Mouse (Mus musculus) large intestine, adult 2 months (tissue): ENCODE data around the gene Gm28048. TPM values are rescaled to one million over a fixed set of nuclear protein-coding genes. Genes with fewer than 3 reads are reported as not detected.

Source experiments
- DNase-seq: peaks from one replicate; pipeline ENCODE4 v3.0.0-alpha.2; 2012; ENCODE audit warnings: low read depth, low spot score
- WGBS: fragments of 180-500 bp; shearing (Covaris S2); methylation state at CpG from one replicate; pipeline ENCODE4 v1.1.7; 2018; 5-methylcytosine and 5-hydroxymethylcytosine counted together
- polyA plus RNA-seq: library from polyadenylated mRNA; depleted of rRNA; stranded (reverse); fragments of >200 nt; gene quantifications from 2 replicates; pipeline ENCODE4 v1.2.3, GENCODE M21; 2012; rRNA removed

Gm28048 gene
- polyA plus RNA-seq, result 1.3 and 2.3 TPM in 2 replicates

- no peak for DNase-seq
- WGBS, result 3% methylated on average over 42 of the region's 42 CpGs
Measured at GRCm38 (mm10) chr11:22981984-22982757, at the start of gene Gm28048, which contains the start of gene Commd1. Gene Gm28048 (minus strand): TSS chr11:22982090. Gene Commd1 (minus strand): TSS chr11:22982382.

GRCm38 (mm10) chr11:23029399-23029798 lies 47.5 kb upstream of the Gm28048 start:
- 43% methylated on average over 6 of the region's 6 CpGs for WGBS
- no peak for DNase-seq

- 27% methylated on average over 3 of the region's 3 CpGs for WGBS
- no peak for DNase-seq
Measured at GRCm38 (mm10) chr11:23028957-23029356, 47.1 kb upstream of the Gm28048 start.

GRCm38 (mm10) chr11:23024169-23024568 lies 42.3 kb upstream of the Gm28048 start:
- 86% methylated on average over 3 of the region's 3 CpGs for WGBS

DNA sequence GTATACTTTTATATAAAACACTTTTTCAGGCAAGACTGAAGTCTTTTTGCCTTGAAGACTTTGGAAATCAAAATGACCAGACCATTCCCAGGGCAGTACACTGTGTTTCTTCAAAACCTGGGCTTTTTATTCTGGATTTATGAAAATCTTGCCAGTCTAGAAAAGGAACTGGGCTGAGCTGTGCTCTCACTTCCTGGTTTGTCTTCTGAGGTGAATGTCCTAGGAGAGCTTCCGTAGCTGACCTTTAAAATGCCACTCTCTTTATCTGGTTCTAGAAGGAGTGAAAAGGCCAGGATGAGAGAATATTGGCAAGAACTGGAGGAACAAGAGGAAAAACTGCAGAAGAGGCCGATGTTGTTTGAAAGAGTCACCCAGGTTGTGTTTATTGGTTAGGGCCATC lies 41.3 kb upstream of the Gm28048 start:
- DNase-seq, result no peak
- 78% methylated on average over 2 of the region's 2 CpGs for WGBS

More at GRCm38 (mm10) chr11:23024169-23024568, 42.3 kb upstream of the Gm28048 start:
- DNase-seq, result no peak

GRCm38 (mm10) chr11:23020841-23021240 lies 39.0 kb upstream of the Gm28048 start:
- DNase-seq, result no peak
- 95% methylated on average over 14 of the region's 14 CpGs for WGBS

DNA sequence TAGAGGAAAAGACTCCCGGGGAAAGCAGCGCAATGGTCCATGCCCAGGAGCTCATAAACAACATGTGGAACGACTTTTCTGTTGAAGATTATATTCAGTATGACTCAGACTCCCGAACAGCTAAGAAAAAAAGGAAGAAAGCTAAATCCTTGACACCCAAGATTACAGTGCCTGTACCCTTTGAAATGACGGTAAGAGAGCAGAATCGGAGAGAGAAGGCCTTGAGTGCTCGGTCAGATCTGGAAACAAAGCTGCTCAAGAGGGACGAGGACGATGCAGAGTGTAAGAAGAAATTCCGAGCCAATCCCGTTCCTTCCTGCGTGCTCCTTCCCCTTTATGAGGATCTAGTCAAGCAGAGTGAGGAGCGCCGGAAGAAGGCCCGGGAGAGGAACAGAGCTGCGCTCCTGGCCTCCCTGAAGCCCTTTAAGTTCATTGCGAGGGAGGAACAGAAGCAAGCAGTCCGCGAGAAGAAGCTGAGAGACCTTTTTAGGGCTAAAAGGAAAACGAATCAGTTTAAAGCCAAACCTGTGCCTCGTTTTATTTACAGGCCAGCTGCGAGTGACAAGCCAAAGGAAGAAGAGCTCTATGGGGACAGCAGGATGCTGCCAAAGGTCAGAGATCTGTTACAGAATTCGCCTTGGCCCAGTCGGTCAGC lies 38.4 kb upstream of the Gm28048 start:
- WGBS, result 75% methylated on average over 24 of the region's 24 CpGs
- DNase-seq, result no peak

GRCm38 (mm10) chr11:23017943-23018342 lies 36.1 kb upstream of the Gm28048 start:
- no peak for DNase-seq
- WGBS, result 90% methylated on average over 4 of the region's 4 CpGs

GRCm38 (mm10) chr11:23014996-23015395 lies 33.1 kb upstream of the Gm28048 start:
- 80% methylated on average over 6 of the region's 6 CpGs for WGBS
- DNase-seq, result no peak

GRCm38 (mm10) chr11:23013580-23014294 lies 31.8 kb upstream of the Gm28048 start:
- 94% methylated on average over 4 of the region's 4 CpGs for WGBS
- DNase-seq, result no peak

DNA sequence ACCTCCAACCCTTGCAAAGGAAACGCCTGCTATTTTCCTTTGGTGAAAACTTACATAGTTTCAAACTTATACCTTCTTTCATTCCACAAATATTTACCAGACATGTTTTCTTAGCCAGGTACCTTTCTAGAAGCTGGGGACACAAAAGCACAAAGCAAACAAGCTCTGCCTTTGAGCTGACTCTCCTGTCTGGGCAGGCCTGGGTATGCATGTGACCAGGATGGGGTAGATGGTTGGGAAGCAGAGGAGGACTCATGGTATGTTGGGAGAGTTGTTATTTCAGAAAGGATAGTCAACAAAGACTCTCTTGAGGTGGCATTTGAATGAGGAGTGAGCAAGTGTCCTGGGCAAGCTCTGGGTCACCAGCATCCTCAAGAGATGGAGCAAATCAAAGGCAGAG lies 31.2 kb upstream of the Gm28048 start:
- 72% methylated on average over 1 of the region's 1 CpGs for WGBS
- no peak for DNase-seq

- 33% methylated on average over 4 of the region's 4 CpGs for WGBS
Measured at GRCm38 (mm10) chr11:23008824-23009200, 26.9 kb upstream of the Gm28048 start.

DNA sequence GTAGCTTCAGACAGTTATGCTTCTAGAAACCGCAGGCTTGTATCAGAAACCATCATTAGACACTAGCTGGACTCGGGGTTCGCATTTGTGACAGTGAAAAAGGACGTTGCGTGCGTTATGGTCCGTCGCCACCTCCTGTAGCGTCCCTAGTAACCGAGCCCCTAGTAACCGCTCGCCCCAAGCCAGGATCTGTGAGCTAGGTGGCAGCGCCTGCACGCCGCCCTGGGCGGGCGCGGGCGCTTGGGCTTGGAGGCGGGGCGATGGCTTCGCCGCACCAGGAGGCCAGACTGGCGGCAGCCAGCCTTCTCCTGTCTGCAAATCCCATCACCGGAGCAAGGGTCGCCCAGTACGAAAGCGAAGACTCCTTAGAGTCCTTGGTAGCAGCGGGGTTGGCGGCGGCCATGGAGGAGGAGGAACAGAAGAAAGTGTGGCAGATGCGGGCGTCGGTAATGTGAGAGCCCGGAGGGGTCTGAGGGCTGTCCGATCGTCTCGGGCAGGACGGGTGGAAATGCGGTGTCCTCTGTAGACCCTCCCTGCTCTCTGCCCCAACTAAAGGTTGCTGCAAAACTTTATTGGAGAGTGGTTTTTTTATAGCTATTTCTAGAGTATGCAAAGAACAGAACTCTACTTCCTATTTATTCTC lies 26.4 kb upstream of the Gm28048 start:
- peak; percentile 53 for DNase-seq
- under 1% methylated on average over 40 of the region's 40 CpGs for WGBS

More at GRCm38 (mm10) chr11:23008824-23009200, 26.9 kb upstream of the Gm28048 start:
- DNase-seq, result no peak

- DNase-seq, result peak; percentile 90
- WGBS, result under 1% methylated on average over 22 of the region's 22 CpGs
Measured at GRCm38 (mm10) chr11:23007481-23008180, 25.7 kb upstream of the Gm28048 start, which contains the start of gene Fam161a. Gene Fam161a (plus strand): TSS chr11:23007531.

GRCm38 (mm10) chr11:23007166-23007480 lies 25.2 kb upstream of the Gm28048 start:
- 5% methylated on average over 6 of the region's 6 CpGs for WGBS
- DNase-seq, result no peak

GRCm38 (mm10) chr11:23005276-23005675 lies 23.4 kb upstream of the Gm28048 start:
- 86% methylated on average over 1 of the region's 1 CpGs for WGBS
- DNase-seq, result no peak

- DNase-seq, result no peak
- 53% methylated on average over 1 of the region's 1 CpGs for WGBS
Measured at GRCm38 (mm10) chr11:22998308-22998707, 16.4 kb upstream of the Gm28048 start.

DNA sequence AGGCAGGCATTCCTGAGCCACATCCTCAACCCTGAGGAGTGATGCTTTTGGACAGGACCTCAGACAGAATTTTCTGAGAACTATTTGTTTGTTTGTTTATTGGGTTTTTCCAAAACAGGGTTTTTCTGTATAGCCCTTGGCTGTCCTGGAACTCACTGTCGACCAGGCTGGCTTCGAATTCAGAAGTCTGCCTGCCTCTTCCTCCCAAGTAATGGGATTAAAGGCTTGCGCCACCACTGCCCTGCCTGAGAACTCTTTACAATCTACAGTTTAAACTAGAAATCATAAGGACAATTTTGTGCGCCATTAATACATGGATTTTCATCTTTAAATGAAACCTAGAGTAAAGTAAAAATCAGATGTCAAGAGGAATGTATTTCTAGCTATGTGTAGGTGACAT lies 13.6 kb upstream of the Gm28048 start:
- 90% methylated on average over 4 of the region's 4 CpGs for WGBS
- DNase-seq, result no peak

DNA sequence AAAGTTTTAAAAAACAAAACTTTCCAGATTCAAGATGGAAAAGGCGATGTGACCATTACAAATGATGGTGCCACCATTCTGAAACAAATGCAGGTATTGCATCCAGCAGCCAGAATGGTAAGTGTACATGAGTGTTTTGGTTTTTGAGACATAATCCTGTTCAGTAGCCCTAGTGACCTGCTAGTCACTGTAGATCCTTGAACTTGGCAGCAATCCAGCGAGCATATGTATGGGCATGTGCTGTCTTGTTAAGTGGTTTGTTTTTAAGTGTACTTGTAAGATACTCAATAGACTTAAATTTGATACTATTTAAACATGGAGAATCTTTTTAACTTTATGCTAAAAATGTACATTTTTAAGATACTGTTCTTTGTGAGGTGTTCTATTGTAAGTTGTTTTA lies 12.4 kb upstream of the Gm28048 start:
- WGBS, result 77% methylated on average over 2 of the region's 2 CpGs
- DNase-seq, result no peak
